Mouse (Mus musculus) C2C12 (cell line): ENCODE results near the gene Cfap43. TPM values are rescaled to one million over a fixed set of nuclear protein-coding genes. Genes with fewer than 3 reads are reported as not detected.

Experiments
- H3K27me3 ChIP-seq: one replicate; pipeline ENCODE4 v1.6.1; 2011; ENCODE audit not compliant: control insufficient read depth, insufficient read depth, insufficient read length
- H3K36me3 ChIP-seq: one replicate; pipeline ENCODE4 v1.6.1; 2011; ENCODE audit not compliant: control insufficient read depth, insufficient read depth
- H3K4me3 ChIP-seq: one replicate; pipeline ENCODE4 v1.5.1; 2011; ENCODE audit warnings: mild to moderate bottlenecking, control low read depth; ENCODE audit not compliant: poor library complexity, insufficient read depth, severe bottlenecking
- H3K79me2 ChIP-seq: one replicate; pipeline ENCODE4 v1.6.1; 2011; ENCODE audit not compliant: control insufficient read depth, insufficient read depth
- H3K79me3 ChIP-seq: one replicate; pipeline ENCODE4 v1.6.1; 2011; ENCODE audit warnings: low read depth, control low read depth
- H3ac ChIP-seq: one replicate; pipeline ENCODE3; 2011; ENCODE audit warnings: low read depth; ENCODE audit not compliant: control insufficient read depth, insufficient read length
- CEBPB ChIP-seq: IDR thresholded peaks from one replicate; pipeline ENCODE4 v1.6.1; 2011; ENCODE audit warnings: low read depth, mild to moderate bottlenecking, control low read depth, moderate library complexity
- CTCF ChIP-seq: IDR thresholded peaks from one replicate; pipeline ENCODE4 v1.5.1; 2011; ENCODE audit not compliant: control insufficient read depth, insufficient read depth, insufficient read length
- FOSL1 ChIP-seq: IDR thresholded peaks from one replicate; pipeline ENCODE4 v1.8.0; 2011; ENCODE audit warnings: mild to moderate bottlenecking, low read length; ENCODE audit not compliant: poor library complexity, insufficient read depth, severe bottlenecking
- MAX ChIP-seq: IDR thresholded peaks from one replicate; pipeline ENCODE4 v1.6.1; 2011; ENCODE audit warnings: mild to moderate bottlenecking, control low read depth
- MYOD1 ChIP-seq: IDR thresholded peaks from one replicate; pipeline ENCODE4 v1.6.1; 2011; ENCODE audit warnings: low read depth; ENCODE audit not compliant: control insufficient read depth, insufficient read length
- MYOG ChIP-seq: IDR thresholded peaks from one replicate; pipeline ENCODE4 v1.6.1; 2011; ENCODE audit not compliant: control insufficient read depth, insufficient read length; ENCODE audit errors: extremely low read depth
- USF1 ChIP-seq: IDR thresholded peaks from one replicate; pipeline ENCODE4 v1.6.1; 2011; ENCODE audit warnings: low read depth, mild to moderate bottlenecking, control low read depth, moderate library complexity
- polyA plus RNA-seq: library from polyadenylated mRNA; unstranded; fragments of >200 nt; fragmentation: generic; extraction: Trizol; gene quantifications from one replicate; pipeline ENCODE4 v1.2.1, GENCODE M21; 2012; ENCODE audit warnings: missing spikeins

The Cfap43 gene
- polyA plus RNA-seq, 1 experiment: 0.07 TPM

DNA sequence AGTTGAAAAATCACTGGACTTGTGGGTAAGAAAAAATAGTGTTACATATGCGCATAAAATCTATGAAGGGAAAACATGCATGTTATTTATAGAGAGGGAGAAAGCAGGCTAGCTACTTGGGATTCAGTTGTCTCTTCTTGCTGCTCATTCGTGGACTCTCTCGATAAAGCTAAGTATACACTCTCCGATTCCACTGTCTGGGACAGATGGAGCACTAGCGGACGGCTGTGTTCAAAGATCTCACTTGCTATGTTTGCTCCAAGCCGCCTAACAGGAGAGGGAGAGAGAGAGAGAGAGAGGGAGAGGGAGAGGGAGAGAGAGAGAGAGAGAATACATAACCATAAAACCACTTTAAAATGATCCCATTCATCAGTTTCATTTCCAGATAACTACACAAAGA lies 138.9 kb downstream of the Cfap43 start:
- Histone ChIP-seq H3K4me3 (no peak overlapping the region), H3K79me2 (no peaks in the 10 kb centered on the region), H3K79me3 (no peaks in the 10 kb centered on the region), H3K27me3 (peaks cover 29% of the 10 kb centered on the region), H3K36me3 (no peaks in the 10 kb centered on the region), H3ac (no peak overlapping the region)
- no peak for TF ChIP-seq CEBPB
- no peak for TF ChIP-seq MYOG
- TF ChIP-seq MAX: no peak
- TF ChIP-seq CTCF: no peak
- no peak for TF ChIP-seq MYOD1
- TF ChIP-seq FOSL1: no peak
- TF ChIP-seq USF1: no peak

DNA sequence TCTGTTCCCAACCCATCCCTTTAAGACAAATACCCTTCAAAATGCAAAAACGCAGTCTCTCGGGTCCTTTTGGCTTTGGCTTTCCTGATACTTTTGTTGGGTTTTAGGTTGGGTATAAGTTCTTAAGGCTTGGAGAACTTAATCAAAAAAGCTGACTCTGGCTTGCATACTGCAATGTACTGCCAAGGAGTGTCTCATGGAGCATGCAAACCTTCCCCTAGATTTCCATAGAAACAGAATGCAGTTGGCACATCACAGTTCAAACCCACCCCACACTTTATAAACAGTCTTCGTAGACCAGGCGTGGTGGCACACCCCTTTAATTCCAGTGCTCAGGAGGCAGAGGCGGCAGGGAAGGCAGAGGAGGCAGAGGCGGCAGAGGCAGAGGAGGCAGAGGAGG lies 141.2 kb downstream of the Cfap43 start:
- TF ChIP-seq MYOD1 (no peak), USF1 (no peak), FOSL1 (no peak), MAX (no peak), CEBPB (no peak), MYOG (no peak)
- H3K79me2 ChIP-seq: no peaks in the 10 kb centered on the region
- no peak overlapping the region for H3K4me3 ChIP-seq
- H3K36me3 ChIP-seq: no peaks in the 10 kb centered on the region
- no peak overlapping the region for H3ac ChIP-seq
- H3K27me3 ChIP-seq: peaks cover 14% of the 10 kb centered on the region
- H3K79me3 ChIP-seq: no peaks in the 10 kb centered on the region

DNA sequence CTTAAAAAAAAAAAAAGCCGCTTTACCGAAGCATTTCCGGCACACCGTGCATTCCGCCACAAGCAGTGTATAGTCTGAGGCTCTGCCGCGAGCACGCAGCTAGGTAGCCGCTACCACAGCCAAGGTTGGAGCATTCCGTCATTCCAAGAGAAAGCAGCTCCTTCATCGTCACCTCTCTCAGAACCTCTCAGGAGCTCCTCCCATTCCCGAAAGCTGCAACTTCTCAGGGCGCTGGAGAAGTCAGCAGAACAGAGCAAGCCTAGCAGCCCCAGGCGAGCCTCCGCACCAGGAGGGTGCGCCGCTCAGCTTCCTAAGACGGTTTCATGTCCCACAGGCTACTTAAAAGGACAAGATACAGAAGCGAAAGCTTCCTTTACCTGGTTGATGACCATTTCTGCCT lies 163.5 kb downstream of the Cfap43 start:
- Histone ChIP-seq H3K27me3 (no peaks in the 10 kb centered on the region), H3K4me3 (no peak overlapping the region), H3K36me3 (no peaks in the 10 kb centered on the region), H3ac (no peak overlapping the region), H3K79me2 (no peaks in the 10 kb centered on the region), H3K79me3 (no peaks in the 10 kb centered on the region)
- no peak for TF ChIP-seq CTCF
- TF ChIP-seq MAX: no peak
- no peak for TF ChIP-seq FOSL1
- TF ChIP-seq USF1: no peak
- TF ChIP-seq MYOD1: no peak
- no peak for TF ChIP-seq MYOG
- TF ChIP-seq CEBPB: no peak

DNA sequence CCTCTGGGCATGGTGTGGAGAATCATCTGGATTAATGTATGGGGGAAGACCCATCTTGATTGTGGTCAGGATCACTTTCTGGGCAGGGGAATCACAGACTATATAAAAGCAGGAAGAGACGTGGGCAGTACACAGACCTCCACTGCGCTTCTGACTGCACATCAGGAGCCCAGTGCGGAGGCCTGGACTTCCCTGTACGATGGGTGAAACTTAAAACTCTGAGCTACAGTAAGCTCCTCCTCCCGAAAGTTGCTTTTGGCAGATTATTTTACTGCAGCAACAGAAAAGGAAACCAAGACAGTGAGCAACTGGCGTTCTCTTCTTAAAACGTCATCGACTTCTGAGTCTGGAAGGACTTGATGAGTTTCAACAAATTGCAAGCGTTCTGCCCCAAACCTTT lies 164.2 kb downstream of the Cfap43 start:
- H3K36me3 ChIP-seq: no peaks in the 10 kb centered on the region
- no peaks in the 10 kb centered on the region for H3K79me3 ChIP-seq
- H3K79me2 ChIP-seq: no peaks in the 10 kb centered on the region
- no peaks in the 10 kb centered on the region for H3K27me3 ChIP-seq
- no peak overlapping the region for H3K4me3 ChIP-seq
- no peak overlapping the region for H3ac ChIP-seq
- TF ChIP-seq FOSL1 (no peak), CEBPB (no peak), MAX (no peak), MYOD1 (no peak), MYOG (no peak), CTCF (no peak), USF1 (no peak)

DNA sequence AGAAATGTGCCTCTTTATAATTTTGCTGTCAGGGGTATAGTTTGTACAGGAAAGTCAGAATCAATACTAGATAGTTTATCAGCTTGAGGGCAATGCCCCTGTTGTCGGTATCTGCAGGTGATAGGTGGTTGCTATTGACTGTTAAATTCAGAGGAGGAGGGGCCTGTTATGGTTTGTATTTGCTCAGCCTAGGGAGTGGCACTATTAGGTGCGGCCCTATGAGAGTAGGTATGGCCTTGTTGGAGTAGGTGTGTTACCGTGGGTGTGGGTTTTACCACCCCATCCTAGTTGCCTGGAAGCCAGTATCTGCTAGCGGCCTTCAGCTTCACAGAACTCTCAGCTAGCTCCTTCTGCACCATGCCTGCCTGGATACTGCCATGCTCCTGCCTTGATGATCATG lies 165.2 kb downstream of the Cfap43 start:
- Histone ChIP-seq H3K36me3 (no peaks in the 10 kb centered on the region), H3ac (no peak overlapping the region), H3K27me3 (no peaks in the 10 kb centered on the region), H3K4me3 (no peak overlapping the region), H3K79me3 (no peaks in the 10 kb centered on the region), H3K79me2 (no peaks in the 10 kb centered on the region)
- no peak for TF ChIP-seq CEBPB
- TF ChIP-seq MYOG: no peak
- no peak for TF ChIP-seq USF1
- no peak for TF ChIP-seq MYOD1
- no peak for TF ChIP-seq CTCF
- TF ChIP-seq MAX: no peak
- TF ChIP-seq FOSL1: no peak

DNA sequence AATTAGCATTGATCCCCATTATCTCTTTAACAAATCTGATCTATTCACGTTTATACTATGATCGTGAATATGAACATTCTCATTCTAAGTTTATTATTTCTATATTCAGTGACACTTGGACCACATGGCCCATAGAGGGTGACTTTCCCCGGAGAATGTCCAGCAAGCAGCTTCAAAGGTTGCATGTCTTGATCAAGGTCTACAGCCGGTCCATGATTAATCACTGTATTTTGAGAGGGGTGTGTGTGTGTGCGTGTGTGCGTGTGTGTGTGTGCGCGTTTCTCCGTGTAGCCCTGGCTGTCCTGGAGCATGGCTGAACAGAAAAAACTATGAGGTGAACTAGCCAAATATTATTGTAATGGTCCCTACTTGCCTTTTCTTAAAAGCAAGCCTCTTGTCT lies 166.6 kb downstream of the Cfap43 start:
- TF ChIP-seq FOSL1 (no peak), MYOG (no peak), USF1 (no peak)
- no peaks in the 10 kb centered on the region for H3K79me3 ChIP-seq
- no peak overlapping the region for H3ac ChIP-seq
- H3K4me3 ChIP-seq: no peak overlapping the region
- no peaks in the 10 kb centered on the region for H3K36me3 ChIP-seq
- H3K27me3 ChIP-seq: no peaks in the 10 kb centered on the region
- no peaks in the 10 kb centered on the region for H3K79me2 ChIP-seq
